8 mouse cellular contexts compared by ENCODE assay signal in the genomic region with DNA sequence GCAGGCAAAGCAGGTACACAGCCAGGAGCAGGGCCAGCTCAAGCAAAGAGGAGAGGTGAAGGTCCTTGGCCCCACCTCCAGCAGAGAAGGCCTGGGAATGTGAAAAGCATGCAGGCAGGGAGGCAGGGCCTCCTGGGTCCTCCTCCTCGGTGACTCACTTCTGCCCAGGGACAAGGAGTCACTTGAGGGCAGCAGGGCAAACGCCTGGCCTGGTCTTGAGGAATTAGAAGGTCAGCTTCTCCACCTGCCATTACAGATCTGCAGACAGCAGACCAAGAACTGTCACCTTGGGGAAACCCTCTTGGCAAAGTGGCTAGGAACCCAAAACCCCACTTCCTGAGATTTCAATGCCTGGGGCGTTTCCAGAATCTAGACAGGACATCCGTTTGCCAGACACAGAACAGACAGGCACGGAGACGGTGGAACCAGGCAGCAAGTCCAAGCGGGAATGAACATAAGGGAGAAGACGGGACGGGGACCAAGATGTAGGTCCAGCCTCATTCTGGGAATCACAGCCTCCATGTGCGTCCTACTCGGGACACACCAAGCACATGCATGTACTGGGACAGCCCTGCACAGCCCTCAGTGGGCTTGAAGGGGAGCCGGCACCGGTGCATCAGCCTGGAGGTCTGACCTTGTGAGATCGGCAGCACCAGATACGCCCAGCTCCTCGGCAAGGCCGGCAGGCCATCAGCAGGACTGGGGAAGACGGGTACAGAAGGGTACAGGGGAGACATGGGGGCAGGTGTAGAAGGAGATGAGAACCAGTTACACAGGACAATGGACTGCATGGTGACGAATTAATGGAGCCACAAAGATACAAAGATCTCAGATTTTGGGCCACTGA. TPM values are rescaled to one million over a fixed set of nuclear protein-coding genes. Genes with fewer than 3 reads are reported as not detected.
DNase-seq lines count a peak whose midpoint lies in the region; ATAC-seq and TF ChIP-seq lines count a peak whose summit lies in the region.

No protein-coding gene starts in this region.

- peak overlapping the region; percentile 78 for H3K4me3 ChIP-seq in cortical plate, adult 2 months (ENCODE audit: insufficient read depth, low read length)
- H3K4me3 ChIP-seq in heart, embryonic 13.5 days: peak overlapping the region; percentile 92
- peak overlapping the region; percentile 75 for H3K4me3 ChIP-seq in kidney, embryonic 16.5 days (ENCODE audit: low read length)

- no peak for TF ChIP-seq POLR2A in cortical plate, adult 2 months (IDR thresholded peaks at IDR 0.05; ENCODE audit: extremely low read depth, insufficient read depth, low read length)

- peak; percentile 42 for DNase-seq in gastrocnemius, adult 18-20 months (ENCODE audit: low spot score)
- no peak for DNase-seq in gastrocnemius, postnatal 10 days
- DNase-seq in lung, postnatal 36 days: peak; percentile 90
- peak; percentile 56 for DNase-seq in testis, postnatal 10 days (ENCODE audit: low spot score)

- peaks cover 3% of the 10 kb centered on the region for H3K36me3 ChIP-seq in heart, embryonic 13.5 days
- H3K36me3 ChIP-seq in kidney, embryonic 16.5 days (ENCODE audit: insufficient read depth, low read length): peaks cover under 1% of the 10 kb centered on the region; the same call in 1 of the 2 replicates

- H3K4me2 ChIP-seq in heart, embryonic 13.5 days: peak overlapping the region; percentile 98
- H3K4me2 ChIP-seq in kidney, embryonic 16.5 days (replicated peaks; ENCODE audit: low read depth, low read length): peak overlapping the region; percentile 92

- peak overlapping the region; percentile 87 for H3K27ac ChIP-seq in cortical plate, adult 2 months (ENCODE audit: insufficient read depth, low read length)
- peak overlapping the region; percentile 79 for H3K27ac ChIP-seq in heart, embryonic 13.5 days (replicated peaks)
- H3K27ac ChIP-seq in kidney, embryonic 16.5 days (ENCODE audit: low read length): peak overlapping the region; percentile 92

- H3K4me1 ChIP-seq in cortical plate, adult 2 months (ENCODE audit: control insufficient read depth, insufficient read depth, low read length): peaks cover 19% of the 10 kb centered on the region
- H3K4me1 ChIP-seq in heart, embryonic 13.5 days: peaks cover 63% of the 10 kb centered on the region
- peaks cover 52% of the 10 kb centered on the region for H3K4me1 ChIP-seq in kidney, embryonic 16.5 days (ENCODE audit: insufficient read depth, low read length)

- no peak for TF ChIP-seq CTCF in cortical plate, adult 2 months (IDR thresholded peaks at IDR 0.05; ENCODE audit: extremely low read depth, insufficient read depth, low read length)

- H3K27me3 ChIP-seq in heart, embryonic 13.5 days (replicated peaks): no peaks in the 10 kb centered on the region
- H3K27me3 ChIP-seq in kidney, embryonic 16.5 days (ENCODE audit: insufficient read depth, low read length): no peaks in the 10 kb centered on the region

- 39% methylated on average over 19 of the region's 19 CpGs for WGBS in heart, embryonic 13.5 days
- WGBS in kidney, embryonic 16.5 days: 29% methylated on average over 19 of the region's 19 CpGs

- H3K9ac ChIP-seq in heart, embryonic 13.5 days: peak overlapping the region; percentile 96
- peak overlapping the region; percentile 95 for H3K9ac ChIP-seq in kidney, embryonic 16.5 days (replicated peaks; ENCODE audit: low read length)

- no peaks in the 10 kb centered on the region for H3K9me3 ChIP-seq in heart, embryonic 13.5 days
- H3K9me3 ChIP-seq in kidney, embryonic 16.5 days (ENCODE audit: low read length): 0 out of 2 replicates have a peak, but pooled peaks cover 3% of the 10 kb centered on the region

- no peak for ATAC-seq in heart, embryonic 13.5 days (ENCODE audit: extremely low read depth, insufficient number of reproducible peaks, low FRiP score, low TSS enrichment)
- ATAC-seq in kidney, embryonic 16.5 days (ENCODE audit: low FRiP score, low TSS enrichment): no peak
- no peak for ATAC-seq in megakaryocyte progenitor cell, adult 5-6 weeks (replicated peaks; ENCODE audit: poor library complexity)

RNA-seq across cellular contexts. Expression of gene Pkn1, which starts 1.4 kb away (rescaled TPM):
- 10 to 100 TPM; 23.0 to 24.3 TPM for total RNA-seq in gastrocnemius, adult 18-20 months (2021)
- 10 to 100 TPM; 53.4 to 54.7 TPM for total RNA-seq in gastrocnemius, postnatal 10 days (2021)
- polyA plus RNA-seq in cortical plate, adult 2 months (2012; rRNA removed): 60.8 and 70.2 TPM in 2 replicates
- polyA plus RNA-seq in heart, embryonic 13.5 days (2015; fragmentation: Nextera tagmentation; extraction: Ambion mirVana): 19.5 and 20.0 TPM in 2 replicates
- 31.3 and 33.6 TPM in 2 replicates for polyA plus RNA-seq in kidney, embryonic 16.5 days (2015; fragmentation: Nextera tagmentation; extraction: Ambion mirVana)
- total RNA-seq in megakaryocyte progenitor cell, adult 5-6 weeks (2015): 31.5 and 31.6 TPM in 2 replicates
- total RNA-seq in megakaryocyte progenitor cell, adult 5-6 weeks (2017): 62.5 and 78.8 TPM in 2 replicates

RNA-seq across cellular contexts. Expression of gene Ddx39, which starts 17.4 kb away (rescaled TPM):
- 10 to 100 TPM; 10.0 to 11.1 TPM for total RNA-seq in gastrocnemius, adult 18-20 months (2021)
- 10 to 100 TPM; 19.4 to 20.6 TPM for total RNA-seq in gastrocnemius, postnatal 10 days (2021)
- polyA plus RNA-seq in cortical plate, adult 2 months (2012; rRNA removed): 26.5 and 29.0 TPM in 2 replicates
- 133 and 152 TPM in 2 replicates for polyA plus RNA-seq in heart, embryonic 13.5 days (2015; fragmentation: Nextera tagmentation; extraction: Ambion mirVana)
- 197 and 211 TPM in 2 replicates for polyA plus RNA-seq in kidney, embryonic 16.5 days (2015; fragmentation: Nextera tagmentation; extraction: Ambion mirVana)
- total RNA-seq in megakaryocyte progenitor cell, adult 5-6 weeks (2015): 119 and 139 TPM in 2 replicates
- total RNA-seq in megakaryocyte progenitor cell, adult 5-6 weeks (2017): 121 and 131 TPM in 2 replicates

RNA-seq across cellular contexts. Expression of gene Ptger1, which starts 31.1 kb away (rescaled TPM):
- under 1 TPM in 1 of 2 experiments, not detected in 1; 0.09 TPM for total RNA-seq in gastrocnemius, adult 18-20 months (2021)
- total RNA-seq in gastrocnemius, postnatal 10 days (2021): under 1 TPM; 0.14 to 0.38 TPM
- 1.6 and 2.2 TPM in 2 replicates for polyA plus RNA-seq in cortical plate, adult 2 months (2012; rRNA removed)
- polyA plus RNA-seq in heart, embryonic 13.5 days (2015; fragmentation: Nextera tagmentation; extraction: Ambion mirVana): 0.35 and 0.41 TPM in 2 replicates
- polyA plus RNA-seq in kidney, embryonic 16.5 days (2015; fragmentation: Nextera tagmentation; extraction: Ambion mirVana): 3.1 and 4.0 TPM in 2 replicates
- total RNA-seq in megakaryocyte progenitor cell, adult 5-6 weeks (2015): 0.10 TPM in 1 of 2 replicates, not detected in the other
- 0.87 and 1.6 TPM in 2 replicates for total RNA-seq in megakaryocyte progenitor cell, adult 5-6 weeks (2017)

RNA-seq across cellular contexts. Expression of gene Adgre5, which starts 43.5 kb away (rescaled TPM):
- 10 to 100 TPM; 16.9 to 22.9 TPM for total RNA-seq in gastrocnemius, adult 18-20 months (2021)
- total RNA-seq in gastrocnemius, postnatal 10 days (2021): 10 to 100 TPM; 40.6 to 59.8 TPM
- 25.9 and 26.9 TPM in 2 replicates for polyA plus RNA-seq in cortical plate, adult 2 months (2012; rRNA removed)
- 25.0 and 28.4 TPM in 2 replicates for polyA plus RNA-seq in heart, embryonic 13.5 days (2015; fragmentation: Nextera tagmentation; extraction: Ambion mirVana)
- 40.7 and 42.5 TPM in 2 replicates for polyA plus RNA-seq in kidney, embryonic 16.5 days (2015; fragmentation: Nextera tagmentation; extraction: Ambion mirVana)
- 27.1 and 29.1 TPM in 2 replicates for total RNA-seq in megakaryocyte progenitor cell, adult 5-6 weeks (2015)
- total RNA-seq in megakaryocyte progenitor cell, adult 5-6 weeks (2017): 19.8 and 30.2 TPM in 2 replicates

RNA-seq across cellular contexts. Expression of gene Gipc1, which starts 45.1 kb away (rescaled TPM):
- 10 to 100 TPM; 16.6 to 16.9 TPM for total RNA-seq in gastrocnemius, adult 18-20 months (2021)
- 10 to 100 TPM; 28.0 to 34.5 TPM for total RNA-seq in gastrocnemius, postnatal 10 days (2021)
- polyA plus RNA-seq in cortical plate, adult 2 months (2012; rRNA removed): 93.6 and 94.6 TPM in 2 replicates
- polyA plus RNA-seq in heart, embryonic 13.5 days (2015; fragmentation: Nextera tagmentation; extraction: Ambion mirVana): 155 and 164 TPM in 2 replicates
- 227 and 237 TPM in 2 replicates for polyA plus RNA-seq in kidney, embryonic 16.5 days (2015; fragmentation: Nextera tagmentation; extraction: Ambion mirVana)
- 14.7 and 19.0 TPM in 2 replicates for total RNA-seq in megakaryocyte progenitor cell, adult 5-6 weeks (2015)
- 14.3 and 17.8 TPM in 2 replicates for total RNA-seq in megakaryocyte progenitor cell, adult 5-6 weeks (2017)

Comparison
In these comparisons a context has a peak if more than half of its experiments do, and no peak if none do; other contexts are left out.
1. RNA of gene Ddx39, which starts 17.4 kb away (total RNA-seq): 119 to 139 TPM in megakaryocyte progenitor cell, adult 5-6 weeks; 19.4 to 20.6 TPM in gastrocnemius, postnatal 10 days and 10.0 to 11.1 TPM in gastrocnemius, adult 18-20 months; every median in the first group is over 4 times any median in the second.
2. Peak in every context shown above with its lines, with median percentiles within 50 percentile points of each other: H3K27ac ChIP-seq and H3K4me3 ChIP-seq.